Mouse (Mus musculus) midbrain, embryonic 11.5 days (tissue): ENCODE results near the gene Stat4. TPM values are rescaled to one million over a fixed set of nuclear protein-coding genes. Genes with fewer than 3 reads are reported as not detected.
A peak's percentile ranks its signal among the peaks of the same experiment; 100 is the strongest.

ENCODE experiments used
- ATAC-seq: fragments of 200-750 bp; cut with Nextera tagmentation; 2 replicates; pipeline ENCODE4 v1.8.0; 2017; ENCODE audit warnings: moderate TSS enrichment, moderate library complexity; ENCODE audit not compliant: low FRiP score
- DNase-seq: peaks from one replicate; pipeline ENCODE4 v3.0.0; 2015; ENCODE audit warnings: low spot score; ENCODE audit errors: missing footprints
- H3K27ac ChIP-seq: fragments of 300-500 bp; sonication (generic); 2 replicates; pipeline ENCODE4 v1.5.1; 2014; ENCODE audit warnings: low read depth, low read length
- H3K27me3 ChIP-seq: fragments of 300-500 bp; sonication (generic); 2 replicates; pipeline ENCODE4 v1.6.1; 2014; ENCODE audit warnings: mild to moderate bottlenecking, low read length, moderate library complexity, mixed read lengths; ENCODE audit not compliant: control insufficient read depth, insufficient read depth
- H3K36me3 ChIP-seq: fragments of 300-500 bp; sonication (generic); 2 replicates; pipeline ENCODE4 v1.6.1; 2014; ENCODE audit warnings: mild to moderate bottlenecking, low read length, moderate library complexity, mixed read lengths; ENCODE audit not compliant: control insufficient read depth, insufficient read depth
- H3K4me1 ChIP-seq: fragments of 300-500 bp; sonication (generic); 2 replicates; pipeline ENCODE4 v1.6.1; 2014; ENCODE audit warnings: low read length; ENCODE audit not compliant: control insufficient read depth, insufficient read depth
- H3K4me2 ChIP-seq: fragments of 300-500 bp; sonication (generic); 2 replicates; pipeline ENCODE4 v1.6.1; 2014; ENCODE audit warnings: mild to moderate bottlenecking, moderate library complexity
- H3K4me3 ChIP-seq: fragments of 300-500 bp; sonication (generic); 2 replicates; pipeline ENCODE4 v1.5.1; 2014; ENCODE audit warnings: low read depth, low read length
- H3K9ac ChIP-seq: fragments of 300-500 bp; sonication (generic); 2 replicates; pipeline ENCODE4 v1.6.1; 2014; ENCODE audit warnings: low read length
- H3K9me3 ChIP-seq: fragments of 300-500 bp; sonication (generic); 2 replicates; pipeline ENCODE4 v1.6.1; 2016; ENCODE audit warnings: low read length; ENCODE audit not compliant: control insufficient read depth
- WGBS: fragments of 180-500 bp; shearing (Covaris S2); extraction: QIAGEN DNeasy Blood & Tissue Kit; methylation state at CpG from one replicate; pipeline ENCODE4 v1.1.7; 2014; 5-methylcytosine and 5-hydroxymethylcytosine counted together
- polyA plus RNA-seq: library from polyadenylated mRNA; unstranded; fragments of >200 nt; fragmentation: Nextera tagmentation; extraction: Ambion mirVana; gene quantifications from 2 replicates; pipeline ENCODE4 v1.2.1, GENCODE M21; 2014

The Stat4 gene
- polyA plus RNA-seq = 2.1 and 2.5 TPM in 2 replicates

- Histone ChIP-seq H3K36me3 (no peaks in the 10 kb centered on the region), H3K4me2 (no peak within 1 kb of the TSS), H3K27me3 (no peaks in the 10 kb centered on the region), H3K27ac (no peak within 1 kb of the TSS), H3K9me3 (no peaks in the 10 kb centered on the region), H3K4me1 (no peaks in the 10 kb centered on the region), H3K4me3 (no peak within 1 kb of the TSS), H3K9ac (no peak within 1 kb of the TSS)
- ATAC-seq (no peak), DNase-seq (no peak)
- 88% methylated on average over 5 of the region's 5 CpGs for WGBS
Measured at GRCm38 (mm10) chr1:51986848-51987247, at the start of gene Stat4. Stat4 (plus strand) TSS chr1:51987148.

GRCm38 (mm10) chr1:51938357-51938756 lies 48.6 kb upstream of the Stat4 start:
- no peak overlapping the region for H3K4me3 ChIP-seq
- DNase-seq = no peak
- H3K27me3 ChIP-seq = no peaks in the 10 kb centered on the region
- WGBS = 89% methylated on average over 7 of the region's 7 CpGs
- peaks cover 3% of the 10 kb centered on the region; the same call in 1 of the 2 replicates for H3K9me3 ChIP-seq
- H3K4me2 ChIP-seq = no peak overlapping the region
- H3K36me3 ChIP-seq = no peaks in the 10 kb centered on the region
- no peak overlapping the region for H3K27ac ChIP-seq
- H3K4me1 ChIP-seq = no peaks in the 10 kb centered on the region
- ATAC-seq = no peak
- no peak overlapping the region for H3K9ac ChIP-seq

- Histone ChIP-seq H3K27me3 (no peaks in the 10 kb centered on the region), H3K4me3 (no peak overlapping the region), H3K4me1 (no peaks in the 10 kb centered on the region), H3K9me3 (peaks cover 3% of the 10 kb centered on the region; the same call in 1 of the 2 replicates), H3K36me3 (no peaks in the 10 kb centered on the region), H3K4me2 (no peak overlapping the region), H3K27ac (no peak overlapping the region), H3K9ac (no peak overlapping the region)
- ATAC-seq (peak; percentile 46; the same call in 1 of the 2 replicates), DNase-seq (peak; percentile 96)
- 47% methylated on average over 5 of the region's 5 CpGs for WGBS
Measured at GRCm38 (mm10) chr1:51944755-51945154, 42.2 kb upstream of the Stat4 start.

GRCm38 (mm10) chr1:51947116-51947515 lies 39.8 kb upstream of the Stat4 start:
- Histone ChIP-seq H3K27me3 (no peaks in the 10 kb centered on the region), H3K27ac (no peak overlapping the region), H3K4me3 (no peak overlapping the region), H3K9ac (no peak overlapping the region), H3K4me1 (no peaks in the 10 kb centered on the region), H3K4me2 (no peak overlapping the region), H3K36me3 (no peaks in the 10 kb centered on the region), H3K9me3 (no peaks in the 10 kb centered on the region)
- DNase-seq (no peak), ATAC-seq (no peak)
- WGBS = 93% methylated on average over 4 of the region's 4 CpGs

GRCm38 (mm10) chr1:51964647-51965046 lies 22.3 kb upstream of the Stat4 start:
- no peaks in the 10 kb centered on the region for H3K27me3 ChIP-seq
- no peak overlapping the region for H3K27ac ChIP-seq
- 94% methylated on average over 2 of the region's 2 CpGs for WGBS
- DNase-seq (no peak), ATAC-seq (no peak)
- no peaks in the 10 kb centered on the region for H3K9me3 ChIP-seq
- no peak overlapping the region for H3K9ac ChIP-seq
- no peak overlapping the region for H3K4me2 ChIP-seq
- H3K36me3 ChIP-seq = no peaks in the 10 kb centered on the region
- no peak overlapping the region for H3K4me3 ChIP-seq
- no peaks in the 10 kb centered on the region for H3K4me1 ChIP-seq

- Histone ChIP-seq H3K27me3 (no peaks in the 10 kb centered on the region), H3K9me3 (no peaks in the 10 kb centered on the region), H3K4me3 (no peak overlapping the region), H3K9ac (no peak overlapping the region), H3K4me2 (no peak overlapping the region), H3K4me1 (no peaks in the 10 kb centered on the region), H3K27ac (no peak overlapping the region), H3K36me3 (no peaks in the 10 kb centered on the region)
- WGBS = 41% methylated on average over 1 of the region's 1 CpGs
- DNase-seq (no peak), ATAC-seq (no peak)
Measured at GRCm38 (mm10) chr1:51968994-51969393, 18.0 kb upstream of the Stat4 start.

GRCm38 (mm10) chr1:51970182-51970581 lies 16.8 kb upstream of the Stat4 start:
- ATAC-seq (no peak), DNase-seq (no peak)
- Histone ChIP-seq H3K36me3 (no peaks in the 10 kb centered on the region), H3K27me3 (no peaks in the 10 kb centered on the region), H3K4me3 (no peak overlapping the region), H3K9me3 (no peaks in the 10 kb centered on the region), H3K4me1 (no peaks in the 10 kb centered on the region), H3K9ac (no peak overlapping the region), H3K4me2 (no peak overlapping the region), H3K27ac (no peak overlapping the region)
- WGBS = 89% methylated on average over 6 of the region's 6 CpGs

- DNase-seq (no peak), ATAC-seq (no peak)
- H3K4me2 ChIP-seq = no peak overlapping the region
- no peak overlapping the region for H3K4me3 ChIP-seq
- no peak overlapping the region for H3K9ac ChIP-seq
- no peaks in the 10 kb centered on the region for H3K9me3 ChIP-seq
- no peaks in the 10 kb centered on the region for H3K36me3 ChIP-seq
- no peaks in the 10 kb centered on the region for H3K27me3 ChIP-seq
- H3K4me1 ChIP-seq = no peaks in the 10 kb centered on the region
- H3K27ac ChIP-seq = no peak overlapping the region
- WGBS = 84% methylated on average over 5 of the region's 5 CpGs
Measured at GRCm38 (mm10) chr1:51975589-51975988, 11.4 kb upstream of the Stat4 start.

GRCm38 (mm10) chr1:51979048-51979447 lies 7.9 kb upstream of the Stat4 start:
- no peak overlapping the region for H3K4me2 ChIP-seq
- no peak for DNase-seq
- no peaks in the 10 kb centered on the region for H3K4me1 ChIP-seq
- no peak overlapping the region for H3K27ac ChIP-seq
- H3K27me3 ChIP-seq = no peaks in the 10 kb centered on the region
- H3K36me3 ChIP-seq = no peaks in the 10 kb centered on the region
- H3K4me3 ChIP-seq = no peak overlapping the region
- no peak for ATAC-seq
- 92% methylated on average over 5 of the region's 5 CpGs for WGBS
- H3K9me3 ChIP-seq = no peaks in the 10 kb centered on the region
- H3K9ac ChIP-seq = no peak overlapping the region
